Mouse (Mus musculus) spleen, postnatal 14 days (tissue): ENCODE data around the gene Fbxl16.

ENCODE experiments used
- DNase-seq, 2 experiments: peaks; one replicate each; pipeline ENCODE4 v3.0.0; 2021 to 2022; ENCODE audit warnings: low spot score in 2 of 2

Fbxl16 gene

DNA sequence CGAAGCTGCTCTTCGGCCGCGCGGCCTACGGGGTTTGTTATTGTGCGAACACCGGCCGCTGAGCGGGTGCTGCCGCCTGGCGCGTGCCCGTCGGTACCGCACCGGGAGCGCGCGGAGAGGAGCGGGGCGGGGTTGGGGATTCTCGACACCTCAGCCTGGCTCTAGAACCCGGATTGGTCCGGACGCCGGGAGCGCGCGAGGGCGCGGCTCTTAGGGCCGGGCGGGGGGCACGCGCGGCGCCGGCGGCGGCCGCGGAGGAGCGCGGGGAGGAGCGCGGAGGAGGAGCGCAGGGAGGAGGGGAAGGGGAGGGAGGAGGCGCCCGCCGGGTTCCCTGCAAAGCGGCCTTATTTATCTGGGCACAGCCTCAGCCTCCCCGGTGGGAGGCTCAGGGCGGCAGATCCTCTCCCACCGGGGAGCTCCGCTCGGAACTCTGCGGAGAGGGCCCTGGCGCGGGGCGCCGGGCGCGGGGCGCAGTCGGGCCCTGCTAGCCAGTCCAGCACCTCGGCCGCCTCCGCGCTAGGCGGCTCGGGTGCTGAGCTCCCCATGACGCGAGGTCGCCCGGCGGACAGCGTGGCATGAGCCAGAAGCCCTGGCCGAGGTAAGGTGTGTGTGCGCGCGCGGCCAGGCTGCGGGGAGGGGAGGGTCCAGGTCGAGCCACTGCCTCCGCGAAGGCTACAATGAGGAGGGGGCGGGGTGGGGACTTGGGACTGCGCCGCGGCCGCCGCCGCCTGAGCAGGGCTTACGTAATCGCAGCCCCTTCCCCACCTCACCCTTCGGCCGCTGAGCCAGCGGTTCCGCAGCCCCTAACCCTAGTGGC is at the start of gene Fbxl16:
Fbxl16 (plus strand) TSS at position 297 of the 817 bp plus-strand sequence.
- no peak for DNase-seq

DNA sequence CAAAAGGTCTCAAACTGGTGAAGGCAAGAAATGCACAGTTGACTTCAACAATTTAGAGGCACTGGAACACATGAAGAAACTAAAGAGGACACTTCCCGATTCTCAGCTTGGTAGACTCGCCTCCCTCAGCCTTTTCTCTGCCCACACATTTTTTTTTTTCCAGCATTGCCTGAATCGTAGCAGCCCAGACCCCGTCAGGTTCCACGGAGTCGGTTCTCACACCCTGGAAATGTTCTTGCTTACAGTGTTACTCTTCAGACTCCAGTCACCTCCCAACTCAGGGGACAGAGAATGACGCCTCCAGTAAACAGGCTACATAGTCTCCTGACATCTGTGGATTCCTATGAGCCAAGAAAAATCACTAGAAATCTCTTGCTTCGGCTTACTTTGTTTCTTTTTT is 48.7 kb upstream of the Fbxl16 start:
- no peak for DNase-seq

DNA sequence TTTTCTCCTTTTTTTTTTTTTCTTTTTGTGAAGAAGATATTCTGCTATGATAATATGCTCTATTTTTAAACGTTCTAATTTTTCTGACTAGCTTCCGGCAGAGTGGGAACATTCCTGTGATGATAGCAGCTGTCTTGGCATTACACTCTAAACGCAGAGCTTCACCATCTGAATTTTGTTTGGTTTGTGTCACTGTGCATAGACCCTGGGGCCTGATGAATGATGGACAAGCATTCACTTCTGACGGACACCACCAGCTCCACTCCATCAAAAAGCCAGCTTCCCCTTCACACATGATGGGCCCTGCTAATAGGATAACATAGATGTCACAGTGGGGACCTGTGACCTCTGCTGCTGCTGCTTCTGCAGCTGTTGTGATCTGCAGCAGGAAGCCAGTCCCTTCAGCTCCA is 47.3 kb upstream of the Fbxl16 start:
- no peak for DNase-seq

DNA sequence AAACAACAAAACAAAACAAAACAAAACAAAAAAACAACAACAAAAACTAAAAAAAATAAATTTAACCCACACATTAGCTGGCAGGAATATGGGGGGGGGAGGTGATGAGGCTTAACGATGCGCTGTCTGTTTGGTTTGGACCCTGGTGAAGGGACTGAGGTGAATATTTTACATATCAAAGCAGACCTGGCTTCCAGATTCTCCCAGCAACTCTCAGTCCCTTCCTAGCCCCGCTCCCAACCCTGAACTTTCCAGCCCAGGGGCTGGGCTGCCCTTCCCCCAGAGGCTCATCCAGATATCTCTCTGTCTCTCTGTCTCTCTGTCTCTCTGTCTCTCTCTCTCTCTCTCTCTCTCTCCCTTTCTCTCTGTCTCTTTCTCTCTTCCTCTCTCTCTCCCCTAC is 46.3 kb upstream of the Fbxl16 start:
- no peak for DNase-seq

DNA sequence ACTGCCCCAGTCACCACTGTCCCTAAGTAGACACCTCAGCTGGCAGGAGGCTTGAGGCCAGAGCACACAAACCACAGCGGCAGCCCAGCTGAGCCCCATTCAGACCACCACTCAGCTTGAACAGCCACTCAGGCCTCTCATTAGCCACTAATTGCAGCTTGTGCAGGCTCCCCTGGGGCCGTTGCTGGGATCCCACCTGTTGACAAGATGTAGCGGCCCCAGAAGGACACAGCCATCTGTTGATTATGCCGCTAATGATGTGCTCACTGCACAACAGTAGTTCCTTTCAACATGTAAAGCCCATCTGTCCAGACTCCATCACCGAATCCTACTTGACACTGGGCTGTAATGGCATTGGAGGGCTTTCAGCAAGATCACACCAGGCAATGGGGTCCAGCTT is 43.0 kb upstream of the Fbxl16 start:
- no peak for DNase-seq

DNA sequence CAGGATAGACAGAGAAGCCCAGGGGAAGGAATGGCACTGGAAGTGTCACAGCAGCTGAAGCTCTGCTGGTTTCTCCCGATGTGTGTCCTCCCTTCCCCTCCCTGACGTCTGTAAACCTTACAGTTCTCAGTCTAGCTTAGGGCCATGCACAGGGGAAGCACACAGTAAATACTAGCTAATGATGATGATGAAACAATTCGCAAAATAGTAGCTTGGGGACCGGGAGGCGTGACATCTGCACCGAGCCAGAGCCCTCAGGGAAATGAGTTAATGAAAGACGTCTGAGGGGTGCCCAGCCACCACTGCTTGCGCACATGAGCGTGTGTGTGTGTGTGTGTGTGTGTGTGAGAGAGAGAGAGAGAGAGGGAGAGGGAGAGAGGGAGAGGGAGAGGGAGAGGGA is 39.6 kb upstream of the Fbxl16 start:
- no peak for DNase-seq

DNA sequence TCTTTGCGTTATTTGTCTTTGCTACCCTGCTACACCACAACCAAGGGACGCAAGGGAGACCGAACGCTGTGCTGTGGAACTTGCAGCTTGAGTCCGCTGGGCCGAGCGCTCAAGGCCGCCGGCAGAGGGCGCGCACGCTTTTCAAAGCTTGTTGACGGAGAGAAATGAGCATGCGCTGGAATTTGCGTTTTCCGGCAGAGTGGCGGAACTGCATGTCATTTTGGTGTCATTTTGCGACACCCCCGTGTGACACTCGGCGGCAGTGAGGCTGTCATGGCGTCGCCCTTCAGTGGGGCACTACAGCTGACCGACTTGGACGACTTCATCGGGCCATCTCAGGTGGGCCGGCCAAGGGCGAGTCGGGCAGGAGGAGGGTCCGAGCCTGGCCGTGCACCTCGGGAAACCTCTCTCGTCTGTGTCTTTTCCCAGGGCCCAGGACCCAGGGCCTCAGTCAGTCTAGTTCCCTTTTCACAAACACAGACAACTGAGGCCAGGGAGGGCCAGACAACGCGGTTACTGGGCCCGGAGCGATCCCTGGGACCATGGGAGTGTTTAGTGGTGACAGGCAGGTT is 35.2 kb upstream of the Fbxl16 start, which contains the start of gene Narfl:
Narfl (plus strand) TSS at position 228 of the 572 bp plus-strand sequence.
- peak; percentile 95 to 98 for DNase-seq

DNA sequence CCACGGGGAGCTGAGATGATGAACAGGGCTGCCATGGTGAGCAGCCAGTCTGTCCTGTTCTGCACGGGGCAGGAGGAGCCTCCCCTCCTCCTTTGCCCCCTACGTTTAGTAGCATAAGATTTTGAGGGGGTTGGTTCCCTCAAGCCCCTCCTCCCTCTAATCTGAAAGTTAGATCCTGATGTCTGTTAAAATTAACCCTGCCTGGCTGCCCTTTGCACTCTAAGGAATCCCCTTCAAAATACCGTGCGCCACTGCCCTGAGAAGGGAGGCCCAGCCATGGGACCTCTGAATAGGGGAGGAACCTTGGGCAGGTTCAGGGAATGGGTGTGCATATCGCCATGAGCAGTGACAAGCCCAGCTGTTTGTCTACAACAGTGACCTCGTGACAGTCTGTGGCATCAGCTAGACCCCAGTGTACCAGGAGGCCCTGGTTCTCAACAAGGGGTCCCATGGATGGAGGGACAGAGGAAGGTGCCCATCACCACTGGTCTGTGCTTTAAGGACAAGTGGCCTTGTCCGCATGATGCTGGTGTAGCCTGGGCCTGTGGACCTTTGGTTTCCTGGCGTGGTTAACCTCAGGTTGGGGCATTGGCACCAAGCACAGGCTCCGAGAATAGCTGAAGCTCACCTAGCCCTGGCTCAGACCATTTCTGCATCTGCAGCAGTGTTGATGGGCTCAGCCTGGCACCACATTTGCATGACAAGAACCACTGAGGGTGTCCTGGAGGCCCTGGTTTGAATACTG is 33.4 kb upstream of the Fbxl16 start:
- DNase-seq = no peak

DNA sequence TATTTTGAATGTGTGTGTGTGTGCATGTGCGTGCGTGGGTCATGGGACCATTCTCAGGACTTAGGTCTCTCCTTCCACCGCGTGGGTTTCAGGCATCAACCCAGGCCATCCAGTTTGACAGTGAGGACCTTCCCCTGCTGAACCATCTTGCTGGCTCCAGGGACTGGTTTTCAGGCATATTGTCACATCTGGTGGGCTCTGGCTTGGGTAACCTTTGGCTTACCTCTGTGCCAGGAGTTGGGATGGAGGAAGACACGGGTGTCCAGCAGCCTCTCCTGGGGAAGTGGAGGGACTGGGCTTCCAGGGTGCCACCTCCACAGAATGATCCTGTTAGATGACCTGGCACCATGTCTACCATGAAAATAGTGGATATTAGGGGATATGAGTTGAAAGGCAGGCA is 30.9 kb upstream of the Fbxl16 start:
- DNase-seq = no peak

DNA sequence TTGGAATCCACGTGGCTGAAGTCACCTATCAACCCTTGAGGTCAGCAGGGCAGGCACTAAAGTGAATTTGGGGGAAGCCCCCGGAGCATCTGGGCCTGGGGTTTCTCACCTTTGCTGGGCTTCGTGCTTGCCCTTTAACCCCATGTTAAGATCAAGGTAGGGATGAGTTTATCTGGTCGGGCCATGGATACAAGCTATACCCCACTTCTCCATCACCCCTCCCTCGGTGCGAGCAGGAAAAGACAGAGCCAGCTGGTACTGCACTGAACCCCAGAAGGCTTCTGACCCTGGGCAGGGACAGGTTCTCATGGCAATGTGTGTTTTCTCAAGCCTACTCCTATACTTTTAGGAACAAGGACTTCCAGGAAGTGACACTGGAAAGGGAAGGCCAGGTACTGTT is 27.5 kb upstream of the Fbxl16 start:
- DNase-seq = no peak

DNA sequence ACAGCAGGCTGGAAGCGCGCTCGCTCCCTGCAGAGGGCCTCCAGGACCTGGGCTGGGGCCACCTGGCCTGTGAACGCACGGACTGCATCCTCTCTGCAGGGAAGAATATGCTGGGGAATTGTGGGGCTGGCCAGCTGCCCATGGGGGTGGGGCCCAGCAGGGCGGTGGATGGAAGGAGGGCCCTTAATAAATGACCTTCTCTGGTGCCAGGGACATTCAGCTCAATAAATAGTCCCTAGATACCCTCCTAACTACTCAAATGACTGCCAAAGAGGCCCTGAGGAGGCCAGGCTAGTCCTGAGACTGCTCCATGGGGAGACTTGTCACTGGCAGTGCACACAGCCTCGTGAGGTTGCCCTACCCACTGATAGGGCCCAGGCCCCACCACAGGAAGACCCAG is 25.8 kb upstream of the Fbxl16 start:
- DNase-seq = no peak

DNA sequence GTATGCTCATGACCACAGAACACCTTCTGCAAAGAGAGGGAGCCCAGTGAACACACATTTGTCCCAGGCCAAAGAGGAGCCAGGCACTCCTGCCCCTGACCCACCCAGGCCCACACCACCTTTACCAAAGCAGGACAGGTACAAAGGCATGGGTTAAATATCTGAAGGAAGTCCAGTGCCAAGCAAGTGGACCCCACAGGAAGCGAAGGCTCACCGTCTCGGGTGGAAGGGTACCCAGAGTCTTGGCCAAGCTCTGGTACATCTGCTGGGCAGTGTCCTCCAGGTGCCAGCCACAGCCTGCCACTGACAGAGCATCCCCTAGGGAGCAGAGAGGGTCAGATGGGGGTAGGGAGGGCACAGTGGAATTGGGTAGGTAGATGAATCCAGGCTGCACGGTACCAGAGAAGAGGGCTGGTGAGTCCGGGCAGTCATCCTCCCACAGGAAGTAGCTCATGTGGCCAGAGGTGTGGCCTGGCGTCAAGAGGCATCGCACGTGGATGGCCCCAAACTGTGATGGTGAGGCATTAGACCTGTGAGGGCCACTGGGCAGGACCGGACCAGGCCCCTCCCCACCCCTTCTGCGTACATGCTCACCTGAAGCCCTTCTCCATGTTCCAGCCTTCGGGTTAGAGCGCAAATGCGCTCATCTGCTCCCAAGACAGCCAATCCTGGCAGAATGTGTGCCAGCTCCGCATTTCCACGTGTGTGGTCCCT is 24.9 kb upstream of the Fbxl16 start:
- no peak for DNase-seq

DNA sequence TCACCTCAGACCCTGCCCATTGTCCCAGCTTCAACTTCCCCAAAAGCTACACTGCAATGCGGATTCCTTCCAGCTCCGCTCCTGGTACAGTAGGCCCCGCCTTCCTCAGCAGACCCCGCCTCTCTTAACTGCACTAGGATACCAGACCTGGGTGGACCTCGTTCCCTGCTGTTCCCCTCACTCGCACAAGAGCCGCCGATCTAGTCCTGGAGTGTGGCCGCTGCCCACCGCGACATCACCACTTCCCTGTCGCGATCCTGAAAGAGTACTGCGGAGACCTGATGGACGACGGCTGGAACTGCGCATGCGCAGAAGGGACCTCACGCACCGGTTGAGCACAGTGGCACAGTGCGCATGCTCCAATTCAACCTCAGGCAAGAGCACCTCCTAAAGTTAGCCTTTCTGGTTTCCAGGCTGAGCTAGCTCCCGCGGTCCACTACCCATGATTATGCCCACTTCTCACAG is 23.6 kb upstream of the Fbxl16 start, which contains the start of gene Haghl:
Haghl (minus strand) TSS at position 393 of the 465 bp plus-strand sequence.
- DNase-seq = peak; percentile 86 to 91

DNA sequence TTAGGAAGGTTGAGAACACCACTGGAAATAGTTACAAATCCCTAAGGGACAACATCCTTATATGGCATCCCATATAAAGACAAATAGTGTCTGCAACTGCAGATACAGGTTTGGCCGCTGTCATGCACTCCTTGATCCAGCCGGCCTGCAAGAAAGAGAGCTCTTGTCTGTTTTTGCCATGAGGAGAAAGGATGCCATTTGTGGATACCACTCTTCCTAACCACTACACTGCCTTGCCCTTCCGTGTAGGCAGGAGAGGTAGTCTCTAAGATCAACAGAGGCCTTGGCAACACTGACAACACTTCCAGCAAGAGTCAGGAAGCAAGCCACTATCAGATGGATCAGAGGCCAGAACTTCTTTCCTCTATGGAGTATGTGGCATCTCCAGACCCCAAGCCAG is 22.6 kb upstream of the Fbxl16 start, which contains the start of gene Ccdc78:
Ccdc78 (plus strand) TSS at position 301 of the 400 bp plus-strand sequence.
- no peak for DNase-seq

DNA sequence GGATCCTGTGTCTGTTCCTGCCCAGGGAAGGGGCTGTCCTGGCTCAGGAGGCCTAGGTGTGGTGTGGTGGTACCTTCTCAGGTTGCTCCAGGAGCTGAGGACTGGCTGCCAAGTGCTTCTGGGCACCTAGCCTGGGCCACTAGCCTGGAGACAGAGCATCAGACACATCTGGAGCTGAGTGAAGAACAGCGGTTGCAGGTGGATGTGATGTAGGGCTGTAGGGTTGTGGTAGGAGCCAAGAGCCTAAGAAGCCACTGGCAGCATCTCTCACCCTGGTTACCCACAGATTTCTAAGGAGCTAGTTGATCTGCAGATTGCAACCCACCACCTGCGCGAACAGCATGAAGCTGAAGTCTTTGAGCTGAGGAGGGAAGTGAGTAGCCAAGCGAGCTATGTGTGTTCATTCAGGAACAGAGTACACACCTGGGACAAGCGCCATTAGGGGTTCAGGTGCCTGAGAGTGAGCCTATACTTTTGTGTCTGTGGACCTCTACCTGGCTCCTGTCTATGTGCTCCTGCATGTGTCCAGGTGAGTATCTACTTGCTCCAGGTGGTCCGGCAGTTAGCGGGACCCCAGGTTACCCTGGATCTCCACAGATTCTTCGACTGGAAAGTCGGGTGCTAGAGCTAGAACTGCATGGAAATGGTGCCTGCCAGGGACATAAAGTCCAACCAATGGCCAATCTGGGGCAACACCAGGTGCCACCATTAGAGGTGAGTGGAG is 21.9 kb upstream of the Fbxl16 start:
- DNase-seq = no peak

DNA sequence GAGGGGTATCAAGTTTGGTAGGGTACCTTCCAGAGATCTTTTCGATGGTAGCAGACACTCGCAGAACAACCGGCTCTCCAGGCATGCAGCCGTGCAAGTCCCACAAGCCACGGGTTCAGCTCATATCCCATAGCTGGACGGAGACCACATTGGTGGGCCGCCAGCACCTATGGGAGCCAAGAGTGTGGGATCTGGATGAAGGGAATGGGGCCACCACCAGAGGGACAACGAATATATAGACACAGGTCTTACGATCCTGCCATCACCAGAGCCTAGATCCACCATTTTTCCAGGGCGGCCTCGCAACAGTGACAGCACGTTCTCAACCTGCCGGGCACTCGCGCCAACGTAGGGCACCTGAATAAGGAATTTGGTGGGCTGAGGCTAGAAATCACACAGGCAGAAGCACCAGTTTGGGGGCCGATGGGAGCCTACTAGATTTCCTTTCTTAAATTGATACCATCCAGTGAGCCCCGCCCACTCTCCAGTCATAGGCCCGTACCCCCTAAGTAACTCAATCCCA is 17.5 kb upstream of the Fbxl16 start:
- no peak for DNase-seq

DNA sequence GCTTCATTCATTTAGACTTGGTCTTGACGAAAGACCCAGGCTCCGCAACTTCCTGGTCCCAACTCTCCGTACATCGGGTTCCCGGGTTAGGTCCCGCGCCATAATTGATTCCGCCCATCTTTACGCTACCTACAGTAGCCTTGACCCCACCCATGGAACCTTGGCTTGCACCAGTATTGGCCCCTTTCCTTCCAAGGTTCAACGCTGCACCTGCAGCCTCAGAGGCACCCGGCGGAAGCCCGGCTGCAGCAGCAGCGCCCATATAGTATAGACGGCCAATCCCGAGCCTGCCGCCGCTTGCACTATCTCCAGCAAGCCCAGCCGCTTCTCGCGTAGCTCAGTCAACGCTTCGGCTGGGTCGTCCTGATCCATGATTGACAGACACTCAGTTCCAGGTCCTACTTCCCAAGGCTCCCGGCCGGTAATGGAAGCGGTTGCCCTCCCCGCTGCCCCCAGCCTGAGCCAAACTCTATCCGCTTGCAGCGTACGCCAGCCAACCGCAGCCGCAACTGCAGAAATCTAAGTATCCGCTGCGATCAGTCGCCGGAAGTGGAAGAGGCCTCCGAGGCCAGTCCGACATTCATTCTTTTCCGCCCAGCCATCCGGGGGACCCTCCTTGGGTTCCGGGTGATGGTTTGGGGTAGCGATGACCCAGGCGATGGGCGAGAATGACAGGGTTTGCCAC is 16.9 kb upstream of the Fbxl16 start:
- peak; percentile 80 to 86 for DNase-seq

DNA sequence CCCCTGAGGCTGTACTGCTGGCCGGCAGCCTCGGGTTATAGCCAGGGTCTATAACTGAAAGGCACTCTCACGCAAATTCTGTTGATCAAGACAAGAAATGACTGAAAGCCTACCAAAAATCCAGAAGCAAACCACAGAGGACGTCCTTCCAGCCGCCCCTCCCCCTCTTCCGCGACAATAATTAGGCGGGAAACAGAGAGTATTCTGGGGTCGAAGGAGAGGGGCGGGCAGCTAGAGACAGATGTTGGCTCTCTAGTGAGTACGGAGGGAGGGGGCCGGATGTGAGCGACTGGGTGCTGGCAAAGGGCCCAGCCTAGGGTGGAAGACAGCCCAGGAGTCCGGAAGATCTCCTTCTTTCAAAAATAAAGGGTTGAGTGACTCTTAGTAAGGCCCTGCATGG is 16.3 kb upstream of the Fbxl16 start, which contains the start of gene Fam173a:
Fam173a (minus strand) TSS at position 287 of the 400 bp plus-strand sequence.
- peak; percentile 51 to 64 for DNase-seq

DNA sequence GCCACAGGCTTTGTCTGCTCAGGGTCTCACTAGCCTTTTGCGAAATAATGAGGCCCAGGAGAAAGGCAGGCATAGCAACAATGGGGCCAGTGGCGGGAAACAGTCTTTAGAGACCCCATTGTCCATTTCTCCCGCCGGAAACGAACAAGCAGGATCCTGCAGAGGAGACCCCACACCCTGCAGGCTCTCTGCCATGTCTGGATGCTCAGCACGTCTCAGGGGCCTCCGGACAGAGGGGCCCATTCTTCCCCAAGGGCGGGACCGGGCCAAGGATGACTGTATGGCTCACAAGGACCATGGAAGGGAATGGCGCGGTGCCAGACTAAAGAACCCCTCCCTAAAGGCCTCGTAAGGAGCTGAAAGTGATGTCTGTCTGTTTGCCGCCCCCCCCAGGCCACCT is 14.7 kb upstream of the Fbxl16 start:
- no peak for DNase-seq

DNA sequence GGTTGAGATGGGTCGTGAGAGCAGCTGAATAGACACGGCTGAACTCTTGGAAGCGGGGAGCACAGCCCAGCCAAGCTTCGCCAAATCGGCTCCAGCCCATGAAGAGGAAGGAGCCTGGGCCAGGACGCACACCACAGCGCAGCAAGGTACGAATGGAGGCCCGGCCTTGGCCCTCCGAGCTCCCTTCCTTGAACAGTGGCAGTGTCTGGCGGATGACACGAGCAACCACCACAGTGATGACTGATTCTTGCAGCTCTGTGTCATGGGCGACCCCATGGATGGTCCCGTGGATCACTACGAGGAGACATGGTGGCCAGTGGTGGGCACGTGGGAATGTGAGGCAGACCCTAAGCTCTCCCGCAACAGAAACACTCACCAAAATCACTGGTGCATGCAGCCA is 13.9 kb upstream of the Fbxl16 start:
- DNase-seq = no peak
